Mouse (Mus musculus) intestine, postnatal 0 days (tissue): Measurements from ENCODE around the gene Fev. TPM values are rescaled to one million over a fixed set of nuclear protein-coding genes. Genes with fewer than 3 reads are reported as not detected.

Experiments used
- ATAC-seq: fragments of 200-750 bp; cut with Nextera tagmentation; 2 replicates; pipeline ENCODE4 v1.8.0; 2017; ENCODE audit warnings: mild to moderate bottlenecking, moderate TSS enrichment, moderate library complexity
- H3K27ac ChIP-seq: fragments of 300-500 bp; sonication (generic); 2 replicates; pipeline ENCODE4 v1.5.1; 2014; ENCODE audit warnings: mild to moderate bottlenecking, low read depth, low read length, moderate library complexity
- H3K27me3 ChIP-seq: fragments of 300-500 bp; sonication (generic); replicated peaks from 2 replicates; pipeline ENCODE4 v1.6.1; 2014; ENCODE audit warnings: low read length, mixed read lengths; ENCODE audit not compliant: control insufficient read depth, insufficient read depth
- H3K36me3 ChIP-seq: fragments of 300-500 bp; sonication (generic); 2 replicates; pipeline ENCODE4 v1.6.1; 2014; ENCODE audit warnings: mild to moderate bottlenecking, moderate library complexity; ENCODE audit not compliant: control insufficient read depth, insufficient read depth
- H3K4me1 ChIP-seq: fragments of 300-500 bp; sonication (generic); replicated peaks from 2 replicates; pipeline ENCODE4 v1.6.1; 2014; ENCODE audit warnings: antibody characterized with exemption, low read length, mixed read lengths; ENCODE audit not compliant: control insufficient read depth, insufficient read depth
- H3K4me2 ChIP-seq: fragments of 300-500 bp; sonication (generic); replicated peaks from 2 replicates; pipeline ENCODE4 v1.6.1; 2014; ENCODE audit warnings: low read depth, mild to moderate bottlenecking, moderate library complexity
- H3K4me3 ChIP-seq: fragments of 300-500 bp; sonication (generic); 2 replicates; pipeline ENCODE4 v1.5.1; 2014; ENCODE audit warnings: low read depth, low read length
- H3K9ac ChIP-seq: fragments of 300-500 bp; sonication (generic); 2 replicates; pipeline ENCODE4 v1.6.1; 2014; ENCODE audit warnings: mild to moderate bottlenecking, low read depth, low read length
- H3K9me3 ChIP-seq: fragments of 300-500 bp; sonication (generic); 2 replicates; pipeline ENCODE4 v1.6.1; 2016; ENCODE audit warnings: mixed run types; ENCODE audit not compliant: control insufficient read depth
- CTCF ChIP-seq: sonication (generic); IDR thresholded peaks from 2 replicates; pipeline ENCODE4 v1.5.1; 2016; ENCODE audit warnings: low read depth, mild to moderate bottlenecking, control low read depth, antibody characterized with exemption, moderate library complexity
- WGBS: fragments of 180-500 bp; shearing (Covaris S2); extraction: QIAGEN DNeasy Blood & Tissue Kit; methylation state at CpG from one replicate; pipeline ENCODE4 v1.1.7; 2014; 5-methylcytosine and 5-hydroxymethylcytosine counted together
- polyA plus RNA-seq: library from polyadenylated mRNA; unstranded; fragments of >200 nt; fragmentation: Nextera tagmentation; extraction: Ambion mirVana; gene quantifications from 2 replicates; pipeline ENCODE4 v1.2.1, GENCODE M21; 2015

Gene Fev
- polyA plus RNA-seq = 0.59 and 1.3 TPM in 2 replicates

- H3K4me3 ChIP-seq = peak within 1 kb of the TSS; percentile 17
- TF ChIP-seq CTCF = no peak
- H3K4me2 ChIP-seq = peak within 1 kb of the TSS; percentile 41
- peaks cover 88% of the 10 kb centered on the region for H3K27me3 ChIP-seq
- ATAC-seq = no peak
- H3K4me1 ChIP-seq = no peaks in the 10 kb centered on the region
- no peaks in the 10 kb centered on the region for H3K36me3 ChIP-seq
- no peaks in the 10 kb centered on the region for H3K9me3 ChIP-seq
- WGBS = 1% methylated on average over 43 of the region's 43 CpGs
- no peak within 1 kb of the TSS for H3K9ac ChIP-seq
- no peak within 1 kb of the TSS for H3K27ac ChIP-seq
Measured at GRCm38 (mm10) chr1:74885369-74886042, at the start of gene Fev. TSS of gene Fev (minus strand) at chr1:74885419.

- no peak for TF ChIP-seq CTCF
- no peaks in the 10 kb centered on the region for H3K9me3 ChIP-seq
- peak; percentile 48; the same call in 1 of the 2 replicates for ATAC-seq
- no peak overlapping the region for H3K9ac ChIP-seq
- no peak overlapping the region for H3K4me3 ChIP-seq
- no peaks in the 10 kb centered on the region for H3K27me3 ChIP-seq
- H3K4me2 ChIP-seq = no peak overlapping the region
- H3K36me3 ChIP-seq = no peaks in the 10 kb centered on the region
- H3K27ac ChIP-seq = no peak overlapping the region
- H3K4me1 ChIP-seq = no peaks in the 10 kb centered on the region
- 69% methylated on average over 9 of the region's 9 CpGs for WGBS
Measured at GRCm38 (mm10) chr1:74927621-74928296, 42.5 kb upstream of the Fev start.

GRCm38 (mm10) chr1:74926721-74927120 lies 41.5 kb upstream of the Fev start:
- H3K4me2 ChIP-seq = no peak overlapping the region
- H3K27ac ChIP-seq = no peak overlapping the region
- 29% methylated on average over 6 of the region's 6 CpGs for WGBS
- TF ChIP-seq CTCF = peak; percentile 99
- H3K4me3 ChIP-seq = no peak overlapping the region
- no peaks in the 10 kb centered on the region for H3K36me3 ChIP-seq
- no peaks in the 10 kb centered on the region for H3K4me1 ChIP-seq
- H3K9ac ChIP-seq = no peak overlapping the region
- H3K9me3 ChIP-seq = no peaks in the 10 kb centered on the region
- no peak for ATAC-seq
- no peaks in the 10 kb centered on the region for H3K27me3 ChIP-seq

- H3K4me2 ChIP-seq = no peak overlapping the region
- ATAC-seq = no peak
- no peak overlapping the region for H3K9ac ChIP-seq
- no peaks in the 10 kb centered on the region for H3K36me3 ChIP-seq
- no peaks in the 10 kb centered on the region for H3K4me1 ChIP-seq
- no peak overlapping the region for H3K27ac ChIP-seq
- WGBS = 55% methylated on average over 4 of the region's 4 CpGs
- no peaks in the 10 kb centered on the region for H3K27me3 ChIP-seq
- H3K4me3 ChIP-seq = no peak overlapping the region
- peak; percentile 44 for TF ChIP-seq CTCF
- no peaks in the 10 kb centered on the region for H3K9me3 ChIP-seq
Measured at GRCm38 (mm10) chr1:74924464-74924863, 39.2 kb upstream of the Fev start.

GRCm38 (mm10) chr1:74915706-74916105 lies 30.5 kb upstream of the Fev start:
- TF ChIP-seq CTCF = peak; percentile 67
- no peak overlapping the region for H3K4me3 ChIP-seq
- 27% methylated on average over 13 of the region's 13 CpGs for WGBS
- no peak overlapping the region for H3K27ac ChIP-seq
- no peak for ATAC-seq
- H3K4me2 ChIP-seq = no peak overlapping the region
- H3K4me1 ChIP-seq = no peaks in the 10 kb centered on the region
- no peaks in the 10 kb centered on the region for H3K9me3 ChIP-seq
- no peaks in the 10 kb centered on the region for H3K36me3 ChIP-seq
- H3K27me3 ChIP-seq = no peaks in the 10 kb centered on the region
- H3K9ac ChIP-seq = no peak overlapping the region

- H3K4me2 ChIP-seq = no peak overlapping the region
- TF ChIP-seq CTCF = no peak
- no peak for ATAC-seq
- H3K4me3 ChIP-seq = no peak overlapping the region
- no peaks in the 10 kb centered on the region for H3K36me3 ChIP-seq
- H3K4me1 ChIP-seq = no peaks in the 10 kb centered on the region
- no peak overlapping the region for H3K27ac ChIP-seq
- no peak overlapping the region for H3K9ac ChIP-seq
- H3K9me3 ChIP-seq = no peaks in the 10 kb centered on the region
- peaks cover 34% of the 10 kb centered on the region for H3K27me3 ChIP-seq
- 16% methylated on average over 6 of the region's 6 CpGs for WGBS
Measured at GRCm38 (mm10) chr1:74902191-74902590, 17.0 kb upstream of the Fev start.
